Mouse (Mus musculus): ENCODE data around the gene 0610040J01Rik. TPM values are rescaled to one million over a fixed set of nuclear protein-coding genes. Genes with fewer than 3 reads are reported as not detected.
A peak's percentile ranks its signal among the peaks of the same experiment; 100 is the strongest.
"Not testable (repeated sequence)": the region's sequence is repeated elsewhere in the genome, so short reads cannot be mapped to it uniquely, and the experiment has no call there.

Gene 0610040J01Rik
- polyA plus RNA-seq, 1 experiment from 2014 or later = 40.6 TPM

- no peaks in the 10 kb centered on the region for H3K9me3 ChIP-seq (ENCODE audit: control insufficient read depth)
- TF ChIP-seq CTCF (IDR thresholded peaks at IDR 0.05; ENCODE audit: low read depth) = peak; percentile 79
- H3K36me3 ChIP-seq (ENCODE audit: control insufficient read depth, insufficient read depth) = peaks cover 13% of the 10 kb centered on the region
- no peaks in the 10 kb centered on the region for H3K27me3 ChIP-seq (replicated peaks; ENCODE audit: control insufficient read depth, insufficient read depth, low read length)
- no peaks in the 10 kb centered on the region for H3K4me1 ChIP-seq (replicated peaks; ENCODE audit: control insufficient read depth, insufficient read depth, low read length)
- 27% methylated on average over 6 of the region's 6 CpGs for WGBS
- H3K27ac ChIP-seq (ENCODE audit: low read depth, low read length) = no peak overlapping the region
- peak; percentile 80 for ATAC-seq
- no peak overlapping the region for H3K9ac ChIP-seq (ENCODE audit: low read depth, low read length)
- H3K4me3 ChIP-seq (ENCODE audit: low read depth, low read length) = no peak overlapping the region
- no peak overlapping the region for H3K4me2 ChIP-seq (replicated peaks; ENCODE audit: low read depth)
These were observed 74.5 kb downstream of the 0610040J01Rik start for GRCm38 (mm10) chr5:63886709-63887108.

GRCm38 (mm10) chr5:63887111-63887510 lies 74.9 kb downstream of the 0610040J01Rik start:
- H3K27me3 ChIP-seq (replicated peaks; ENCODE audit: control insufficient read depth, insufficient read depth, low read length) = no peaks in the 10 kb centered on the region
- peak; percentile 64 for ATAC-seq
- no peaks in the 10 kb centered on the region for H3K4me1 ChIP-seq (replicated peaks; ENCODE audit: control insufficient read depth, insufficient read depth, low read length)
- no peak overlapping the region for H3K4me3 ChIP-seq (ENCODE audit: low read depth, low read length)
- no peak overlapping the region for H3K4me2 ChIP-seq (replicated peaks; ENCODE audit: low read depth)
- H3K9ac ChIP-seq (ENCODE audit: low read depth, low read length) = no peak overlapping the region
- no peaks in the 10 kb centered on the region for H3K9me3 ChIP-seq (ENCODE audit: control insufficient read depth)
- no peak overlapping the region for H3K27ac ChIP-seq (ENCODE audit: low read depth, low read length)
- TF ChIP-seq CTCF (IDR thresholded peaks at IDR 0.05; ENCODE audit: low read depth) = peak; percentile 45; the same call in 1 of the 2 replicates
- H3K36me3 ChIP-seq (ENCODE audit: control insufficient read depth, insufficient read depth) = peaks cover 13% of the 10 kb centered on the region
- WGBS = 94% methylated on average over 4 of the region's 4 CpGs

- ATAC-seq = no peak
- no peaks in the 10 kb centered on the region for H3K4me1 ChIP-seq (replicated peaks; ENCODE audit: control insufficient read depth, insufficient read depth, low read length)
- H3K27me3 ChIP-seq (replicated peaks; ENCODE audit: control insufficient read depth, insufficient read depth, low read length) = no peaks in the 10 kb centered on the region
- 77% methylated on average over 4 of the region's 4 CpGs for WGBS
- no peak overlapping the region for H3K4me3 ChIP-seq (ENCODE audit: low read depth, low read length)
- no peak overlapping the region for H3K4me2 ChIP-seq (replicated peaks; ENCODE audit: low read depth)
- no peak overlapping the region for H3K9ac ChIP-seq (ENCODE audit: low read depth, low read length)
- H3K36me3 ChIP-seq (ENCODE audit: control insufficient read depth, insufficient read depth) = peaks cover 13% of the 10 kb centered on the region
- H3K9me3 ChIP-seq (ENCODE audit: control insufficient read depth) = no peaks in the 10 kb centered on the region
- H3K27ac ChIP-seq (ENCODE audit: low read depth, low read length) = no peak overlapping the region
- no peak for TF ChIP-seq CTCF (IDR thresholded peaks at IDR 0.05; ENCODE audit: low read depth)
These were observed 79.1 kb downstream of the 0610040J01Rik start for GRCm38 (mm10) chr5:63891241-63891640.

GRCm38 (mm10) chr5:63891912-63892311 lies 79.7 kb downstream of the 0610040J01Rik start:
- Histone ChIP-seq H3K36me3 (ENCODE audit: control insufficient read depth, insufficient read depth) (peaks cover 13% of the 10 kb centered on the region), H3K4me1 (replicated peaks; ENCODE audit: control insufficient read depth, insufficient read depth, low read length) (no peaks in the 10 kb centered on the region), H3K4me2 (replicated peaks; ENCODE audit: low read depth) (no peak overlapping the region), H3K27ac (ENCODE audit: low read depth, low read length) (no peak overlapping the region), H3K9ac (ENCODE audit: low read depth, low read length) (no peak overlapping the region), H3K4me3 (ENCODE audit: low read depth, low read length) (no peak overlapping the region), H3K9me3 (ENCODE audit: control insufficient read depth) (no peaks in the 10 kb centered on the region), H3K27me3 (replicated peaks; ENCODE audit: control insufficient read depth, insufficient read depth, low read length) (no peaks in the 10 kb centered on the region)
- WGBS = 43% methylated on average over 6 of the region's 6 CpGs
- no peak for ATAC-seq
- TF ChIP-seq CTCF (IDR thresholded peaks at IDR 0.05; ENCODE audit: low read depth) = no peak

GRCm38 (mm10) chr5:63897001-63897819 lies 85.0 kb downstream of the 0610040J01Rik start:
- not testable (repeated sequence) for H3K27ac ChIP-seq (ENCODE audit: low read depth, low read length); H3K27me3 ChIP-seq (replicated peaks; ENCODE audit: control insufficient read depth, insufficient read depth, low read length); H3K9me3 ChIP-seq (ENCODE audit: control insufficient read depth); H3K4me3 ChIP-seq (ENCODE audit: low read depth, low read length); H3K4me2 ChIP-seq (replicated peaks; ENCODE audit: low read depth); H3K4me1 ChIP-seq (replicated peaks; ENCODE audit: control insufficient read depth, insufficient read depth, low read length); H3K9ac ChIP-seq (ENCODE audit: low read depth, low read length)
- WGBS = 71% methylated on average over 5 of the region's 5 CpGs
- peak; percentile 87; the same call in 1 of the 2 replicates for ATAC-seq
- peaks cover 12% of the 10 kb centered on the region; the same call in 1 of the 2 replicates for H3K36me3 ChIP-seq (ENCODE audit: control insufficient read depth, insufficient read depth)

GRCm38 (mm10) chr5:63897820-63898110 lies 85.6 kb downstream of the 0610040J01Rik start:
- ATAC-seq = no peak
- H3K4me2 ChIP-seq (replicated peaks; ENCODE audit: low read depth) = no peak overlapping the region
- H3K9ac ChIP-seq (ENCODE audit: low read depth, low read length) = no peak overlapping the region
- H3K4me1 ChIP-seq (replicated peaks; ENCODE audit: control insufficient read depth, insufficient read depth, low read length) = no peaks in the 10 kb centered on the region
- no peak overlapping the region for H3K4me3 ChIP-seq (ENCODE audit: low read depth, low read length)
- no peaks in the 10 kb centered on the region for H3K9me3 ChIP-seq (ENCODE audit: control insufficient read depth)
- H3K27me3 ChIP-seq (replicated peaks; ENCODE audit: control insufficient read depth, insufficient read depth, low read length) = no peaks in the 10 kb centered on the region
- H3K27ac ChIP-seq (ENCODE audit: low read depth, low read length) = no peak overlapping the region
- H3K36me3 ChIP-seq (ENCODE audit: control insufficient read depth, insufficient read depth) = peaks cover 12% of the 10 kb centered on the region; the same call in 1 of the 2 replicates
- no peak for TF ChIP-seq CTCF (IDR thresholded peaks at IDR 0.05; ENCODE audit: low read depth)
- WGBS = 68% methylated on average over 3 of the region's 3 CpGs

Data from intestine, postnatal 0 days (tissue).